Mouse (Mus musculus) left cerebral cortex, adult 2 months (tissue): ENCODE results near the gene Scrn3. TPM values are rescaled to one million over a fixed set of nuclear protein-coding genes. Genes with fewer than 3 reads are reported as not detected.

Experiments used
- DNase-seq, 2 experiments: peaks; one replicate each; pipeline ENCODE4 v3.0.0; 2021 to 2022; ENCODE audit warnings: low spot score in 2 of 2, mixed read lengths in 1 of 2; ENCODE audit errors: extremely low spot score in 1 of 2
- H3K27ac ChIP-seq: fragments of 200-600 bp; 2 replicates; pipeline ENCODE4 v1.8.1; 2022
- H3K4me3 ChIP-seq: fragments of 200-600 bp; 2 replicates; pipeline ENCODE4 v1.8.1; 2022
- CTCF ChIP-seq: fragments of 200-600 bp; IDR thresholded peaks from 2 replicates; pipeline ENCODE4 v1.8.1; 2022; ENCODE audit warnings: antibody characterized with exemption, mild to moderate bottlenecking, moderate library complexity
- intact Hi-C: fragments of 180-260 bp; cut with DNase I; formaldehyde crosslinking; loops from one replicate; pipeline ENCODE4 v1.15.1; 2025
- long read RNA-seq, 2 experiments: library from polyadenylated mRNA; stranded (forward); transcript quantifications; one replicate each; pipeline ENCODE4 v2.0.0; 2021; ENCODE audit warnings: borderline mapping rate in 2 of 2
- total RNA-seq, 2 experiments: library from RNA; stranded (reverse); gene quantifications; 2 replicates each; pipeline ENCODE4 v1.2.3; 2021

Gene Scrn3
- 10 to 100 TPM; 17.8 to 19.5 TPM for total RNA-seq
- long read RNA-seq, experiment 1, transcript Scrn3-201 (8 exons, 3,309 nt): major isoform, 18 of 27 reads
- long read RNA-seq, experiment 1, partial matches to known transcripts: 2 of 27 reads
- long read RNA-seq, experiment 1, other reads (novel, unspliced or antisense): 4 of 27 reads
- long read RNA-seq, experiment 2, partial matches to known transcripts: 2 of 11 reads
- long read RNA-seq, experiment 2, other reads (novel, unspliced or antisense): 3 of 11 reads

DNA sequence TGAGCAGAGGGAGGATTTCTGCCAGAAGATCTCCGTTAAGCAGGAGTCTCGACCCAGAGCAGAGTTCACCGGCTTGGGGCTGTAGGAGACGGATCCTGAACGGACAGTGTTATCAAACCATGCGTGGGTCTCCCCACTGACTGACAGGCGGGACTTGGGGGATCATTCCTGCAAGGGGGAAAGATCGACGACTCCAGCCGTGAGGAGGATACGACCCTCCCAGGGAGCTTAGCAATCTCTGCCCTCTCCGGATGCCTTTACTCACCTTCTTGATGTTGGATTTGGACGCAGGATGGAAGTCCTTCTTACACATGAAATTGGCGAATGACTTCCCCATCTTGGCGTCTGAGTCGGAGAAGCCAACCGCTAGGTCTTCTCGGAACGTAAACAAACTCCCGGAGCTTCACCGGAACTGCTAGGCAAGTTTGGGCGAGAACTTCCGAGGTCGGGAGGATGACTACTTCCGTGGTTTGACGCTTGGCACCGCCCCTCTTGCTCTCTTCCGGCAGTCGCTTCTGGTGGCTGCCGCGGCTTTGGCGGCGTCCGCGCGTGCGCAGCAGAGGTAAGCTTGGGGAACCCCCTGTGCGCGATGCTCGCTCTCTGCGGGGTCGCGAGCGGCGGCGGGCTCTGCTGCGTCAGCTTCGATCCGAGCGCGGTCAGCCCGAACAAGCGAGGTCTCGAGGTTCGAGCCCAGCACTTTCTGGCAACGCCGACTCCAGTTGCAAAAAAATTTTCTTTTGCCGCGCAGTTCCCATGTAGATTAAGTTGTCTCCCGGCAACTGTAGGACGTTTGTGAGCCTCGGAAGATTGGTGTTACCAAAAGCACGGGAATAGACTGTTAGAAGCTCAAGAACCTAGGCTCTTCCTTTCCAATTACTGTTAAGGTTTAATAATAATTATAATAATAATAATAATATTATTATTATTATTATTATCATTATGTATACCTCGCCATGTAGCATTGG is at the start of gene Scrn3, which contains the start of gene Cir1:
Gene Scrn3 (plus strand): TSS at position 450 of the 965 bp plus-strand sequence.
Gene Cir1 (minus strand): TSS at position 550 of the 965 bp plus-strand sequence.
- peak within 1 kb of the TSS; percentile 94 for H3K4me3 ChIP-seq
- TF ChIP-seq CTCF: no peak
- peak; percentile 91 to 95 for DNase-seq
- intact Hi-C loops: loop anchor here (2.0 to 5.0 kb wide), 2 partner anchors 74 to 90 kb away; partner anchors contain the start of gene Gpr155
- peak within 1 kb of the TSS; percentile 94 for H3K27ac ChIP-seq

DNA sequence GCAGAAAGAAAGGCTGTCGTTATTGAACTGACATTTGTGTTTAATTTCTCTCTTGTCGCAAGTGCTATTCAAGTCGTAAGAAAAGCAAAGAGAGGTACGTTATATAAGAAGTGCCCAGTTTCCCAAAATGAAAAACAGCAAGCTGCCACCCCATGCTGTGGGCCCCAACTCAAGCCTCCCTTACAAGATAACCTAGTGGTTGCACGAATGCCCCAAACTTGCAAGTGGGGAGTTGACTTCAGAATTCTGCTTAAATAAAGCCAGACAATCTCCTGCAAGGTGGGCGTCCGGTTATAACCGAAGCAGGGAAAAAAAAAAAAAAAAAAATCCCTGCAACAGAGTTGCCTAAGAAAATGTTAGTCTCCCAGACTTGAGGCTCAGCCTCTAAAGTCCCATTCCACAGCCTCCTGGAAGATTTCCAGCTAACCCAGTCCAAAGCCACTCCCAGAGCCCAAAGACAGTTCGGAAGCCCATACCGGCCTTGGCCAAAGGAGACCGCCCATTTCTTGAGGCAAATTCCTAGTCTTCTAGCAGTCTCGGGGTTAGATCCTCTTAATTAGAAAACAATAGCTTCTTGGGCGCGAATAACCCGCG is 49.1 kb upstream of the Scrn3 start:
- intact Hi-C loops: no loop called here
- H3K27ac ChIP-seq: no peak overlapping the region
- DNase-seq: no peak
- TF ChIP-seq CTCF: no peak
- no peak overlapping the region for H3K4me3 ChIP-seq

DNA sequence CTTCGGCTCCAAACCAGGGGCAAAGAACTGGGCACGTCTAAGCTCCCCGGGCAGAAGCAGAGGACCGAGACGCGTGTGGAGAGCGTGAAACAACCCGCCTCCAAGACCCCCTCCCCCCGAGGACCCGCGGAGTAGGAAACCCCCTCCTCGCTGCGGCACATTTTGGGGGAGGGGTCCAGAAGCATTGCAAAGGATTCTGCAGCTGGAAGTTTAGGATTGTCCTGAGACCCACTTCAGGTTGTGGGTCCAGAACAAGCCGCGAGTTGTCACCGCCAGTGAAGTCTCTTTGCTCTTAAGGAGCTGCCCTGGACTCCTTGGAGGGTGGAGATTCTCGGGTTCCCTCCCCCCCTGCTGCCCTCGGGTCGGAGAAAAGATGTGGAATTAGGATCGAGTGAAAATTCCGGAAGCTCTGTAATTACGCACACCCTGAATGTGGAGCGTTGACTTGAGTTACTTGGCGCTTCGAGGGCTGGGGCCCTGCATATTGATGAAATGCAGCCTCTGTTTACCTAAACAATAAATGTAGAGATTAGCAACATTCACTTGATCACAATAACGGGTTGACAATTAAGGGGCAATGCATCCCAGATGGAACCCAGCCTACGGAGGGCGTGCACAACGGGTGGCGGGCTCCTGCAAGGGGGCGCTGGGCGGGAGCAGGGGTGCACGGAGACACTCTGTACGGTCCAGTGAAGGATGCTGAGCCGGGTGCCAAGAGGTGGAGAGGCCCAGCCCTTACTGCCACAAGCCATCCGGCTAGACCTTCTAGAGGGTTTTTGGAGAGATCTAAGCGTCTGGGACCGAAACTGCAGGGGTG is 48.4 kb upstream of the Scrn3 start:
- DNase-seq: no peak
- Histone ChIP-seq H3K4me3 (no peak overlapping the region), H3K27ac (no peak overlapping the region)
- no peak for TF ChIP-seq CTCF
- intact Hi-C loops: no loop called here

DNA sequence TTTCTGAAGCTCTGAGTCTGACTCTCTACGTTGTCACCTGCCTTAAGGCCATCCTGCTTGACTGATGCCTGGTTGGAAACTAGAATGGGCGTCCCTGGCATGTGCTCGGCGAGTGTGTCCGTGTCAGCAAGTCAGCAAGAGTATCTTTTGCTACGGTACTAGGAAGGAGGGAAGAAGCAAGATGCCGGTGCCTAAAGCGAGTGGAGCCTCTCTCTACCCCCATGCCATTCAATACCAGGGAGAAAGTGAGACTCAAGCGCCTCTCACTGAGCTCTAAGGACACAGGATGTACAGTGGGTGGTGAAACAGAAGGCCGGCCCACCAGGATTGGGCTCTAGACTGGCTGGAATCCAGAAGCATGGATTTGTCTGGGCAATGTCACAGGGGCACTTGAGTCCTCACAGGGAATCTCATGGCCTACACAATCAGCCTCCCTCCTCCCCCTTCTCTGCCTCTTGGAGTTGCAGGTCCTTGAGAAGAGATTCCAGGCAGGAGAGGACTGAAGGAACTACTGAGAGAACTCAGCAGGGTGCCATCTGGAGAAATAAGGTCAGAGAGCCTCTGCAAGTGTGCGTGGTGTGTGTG is 47.7 kb upstream of the Scrn3 start:
- H3K4me3 ChIP-seq: no peak overlapping the region
- DNase-seq: no peak
- intact Hi-C loops: no loop called here
- H3K27ac ChIP-seq: no peak overlapping the region
- no peak for TF ChIP-seq CTCF

DNA sequence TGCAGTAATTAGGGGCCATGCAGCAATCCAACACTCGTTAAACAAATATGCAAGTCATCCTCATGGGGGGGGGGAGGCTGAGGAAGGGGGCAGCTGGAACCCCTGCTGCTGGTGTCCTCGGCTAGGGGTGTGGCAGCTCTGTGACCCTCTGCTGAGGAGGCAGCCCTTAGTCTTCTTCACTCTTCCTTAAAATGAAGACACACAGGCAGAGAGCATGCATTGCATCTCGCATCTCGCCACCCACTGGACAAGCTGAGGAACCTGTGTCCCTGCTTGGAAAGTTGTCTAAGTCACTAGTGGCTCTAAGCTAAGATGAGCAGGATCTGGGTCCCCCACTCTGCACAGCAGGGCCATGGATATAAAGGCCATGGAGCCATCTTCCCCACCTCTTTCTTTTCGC is 46.4 kb upstream of the Scrn3 start:
- intact Hi-C loops: no loop called here
- Histone ChIP-seq H3K27ac (no peak overlapping the region), H3K4me3 (no peak overlapping the region)
- DNase-seq: no peak
- peak; percentile 7; the same call in 1 of the 2 replicates for TF ChIP-seq CTCF

DNA sequence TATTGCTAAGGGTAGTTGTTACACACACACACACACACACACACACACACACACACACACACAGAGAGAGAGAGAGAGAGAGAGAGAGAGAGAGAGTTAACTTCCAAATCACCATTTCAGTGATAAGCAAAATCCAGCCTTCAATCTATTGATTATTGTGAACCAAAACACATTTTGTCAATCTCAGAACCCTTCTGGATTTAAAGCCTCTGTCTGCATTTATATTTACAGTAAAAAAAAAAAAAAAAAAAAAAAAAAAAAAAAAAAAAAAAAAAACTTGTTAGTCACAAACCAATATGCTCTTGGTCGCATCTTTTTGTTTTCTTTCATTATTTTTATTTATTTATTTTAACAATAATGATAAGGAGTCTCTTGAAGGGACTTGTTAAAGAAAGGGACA is 45.8 kb upstream of the Scrn3 start:
- no peak for DNase-seq
- intact Hi-C loops: no loop called here
- no peak overlapping the region for H3K27ac ChIP-seq
- TF ChIP-seq CTCF: no peak
- no peak overlapping the region for H3K4me3 ChIP-seq

DNA sequence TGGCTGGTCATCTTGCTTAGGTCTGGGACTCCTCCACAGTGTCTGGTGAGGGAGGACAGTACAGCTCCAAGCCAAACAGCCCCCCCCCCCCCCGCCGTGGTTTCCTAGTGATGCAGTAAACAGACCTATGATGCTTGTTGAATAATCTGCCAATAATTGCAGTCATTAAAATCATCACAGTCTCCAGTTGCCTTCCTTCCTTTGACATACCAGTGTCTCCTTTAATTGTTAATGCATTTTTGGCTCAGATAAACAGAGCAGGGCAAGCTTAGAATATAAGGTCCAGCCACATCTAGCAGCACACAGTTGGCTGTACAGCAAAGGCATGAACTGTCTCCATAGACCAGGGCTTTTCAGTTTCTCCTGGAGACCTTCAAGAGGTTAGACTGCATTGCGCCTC is 45.2 kb upstream of the Scrn3 start:
- intact Hi-C loops: no loop called here
- no peak overlapping the region for H3K27ac ChIP-seq
- H3K4me3 ChIP-seq: no peak overlapping the region
- DNase-seq: no peak
- no peak for TF ChIP-seq CTCF

DNA sequence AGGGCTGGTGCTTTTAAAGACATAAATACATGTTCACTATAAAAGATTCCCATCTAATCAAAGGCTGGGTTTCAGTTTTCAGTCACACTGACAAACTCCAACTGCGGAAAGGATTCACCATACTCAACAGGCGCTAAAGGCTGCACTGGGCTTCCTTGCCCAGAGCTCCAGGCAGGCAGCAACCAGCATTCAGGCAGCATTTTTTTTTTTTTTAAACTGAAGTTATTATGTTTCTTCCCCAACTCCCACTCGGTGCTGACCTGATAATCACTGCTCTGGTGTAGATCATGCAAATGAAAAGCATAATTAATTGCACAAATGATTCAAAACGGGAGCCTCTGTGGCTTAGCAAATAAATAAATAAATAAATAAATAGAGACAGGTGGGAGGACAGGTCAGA is 44.6 kb upstream of the Scrn3 start:
- Histone ChIP-seq H3K4me3 (no peak overlapping the region), H3K27ac (no peak overlapping the region)
- no peak for DNase-seq
- intact Hi-C loops: no loop called here
- TF ChIP-seq CTCF: no peak

DNA sequence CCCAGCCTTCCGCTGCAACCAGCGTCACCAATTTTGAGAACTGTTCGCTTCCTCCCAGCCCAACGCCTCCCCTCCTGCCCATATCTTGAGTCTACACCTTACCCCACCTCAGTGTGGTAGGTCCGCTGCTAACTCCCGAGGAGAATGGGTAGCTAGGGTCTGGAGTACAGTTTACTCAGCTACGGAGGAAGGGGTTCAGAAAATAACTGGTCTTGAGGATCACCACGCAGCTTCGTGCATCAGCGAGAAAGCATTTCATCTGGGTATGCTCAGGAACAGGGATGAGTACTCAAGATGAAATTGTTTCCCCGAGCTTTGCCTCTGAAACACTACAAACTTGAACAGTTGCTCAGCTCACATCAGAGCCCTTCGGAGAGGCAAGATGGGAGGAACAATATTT is 44.1 kb upstream of the Scrn3 start:
- Histone ChIP-seq H3K4me3 (no peak overlapping the region), H3K27ac (no peak overlapping the region)
- DNase-seq: no peak
- TF ChIP-seq CTCF: no peak
- intact Hi-C loops: no loop called here

DNA sequence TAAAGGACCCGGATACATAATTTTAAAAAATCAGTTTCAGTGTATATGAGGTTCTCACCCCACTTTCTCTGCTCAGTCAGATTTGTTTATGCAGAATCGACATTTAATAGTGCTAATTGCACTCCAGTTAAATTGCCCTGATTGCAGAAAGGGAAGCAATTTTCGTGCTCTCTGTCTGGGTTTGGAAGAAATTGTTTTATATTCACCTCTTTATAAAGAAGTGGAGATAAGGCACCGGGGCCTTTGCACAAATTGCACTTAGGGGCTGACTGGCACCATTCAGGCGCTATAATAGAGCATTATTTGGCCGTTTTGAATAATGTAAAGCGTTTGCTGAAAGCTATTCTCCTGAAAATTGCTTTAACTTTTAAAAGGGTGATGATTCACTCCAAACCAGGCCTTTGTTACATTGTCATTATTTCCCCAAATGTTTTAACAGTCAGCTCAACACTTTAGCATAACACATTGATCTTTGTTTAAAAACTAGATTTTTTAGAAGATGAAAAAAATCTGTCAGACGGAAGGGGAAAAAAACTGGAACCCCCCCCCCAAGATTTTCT is 43.5 kb upstream of the Scrn3 start:
- no peak for DNase-seq
- intact Hi-C loops: no loop called here
- TF ChIP-seq CTCF: no peak

DNA sequence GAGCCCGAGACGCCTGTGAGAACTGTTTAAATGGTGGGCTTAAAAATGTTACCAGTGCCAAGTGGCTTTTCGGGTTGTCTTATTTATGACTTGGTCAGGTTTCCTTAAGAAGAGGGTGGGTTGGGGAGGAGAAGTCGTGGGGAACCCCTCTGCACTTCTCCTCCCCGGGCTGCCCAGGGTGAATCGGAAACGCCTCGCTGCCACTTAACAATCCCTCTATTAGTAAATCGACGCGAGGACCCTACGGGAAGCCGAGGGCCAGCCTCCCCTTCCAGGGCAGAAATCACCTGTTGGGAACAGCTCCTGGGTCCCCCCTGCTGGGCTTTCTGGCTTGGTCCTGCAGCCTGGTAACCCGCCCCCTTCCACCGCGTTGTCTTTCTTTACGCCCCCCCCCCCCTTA is 42.7 kb upstream of the Scrn3 start:
- no peak overlapping the region for H3K4me3 ChIP-seq
- TF ChIP-seq CTCF: no peak
- intact Hi-C loops: loop anchor here (2.0 to 10.0 kb wide), 5 partner anchors 57 to 1865 kb away; partner anchors contain the start of genes Evx2, Hoxd10 and Hoxd9
- no peak for DNase-seq
- H3K27ac ChIP-seq: no peak overlapping the region

More for the DNA sequence above, 43.5 kb upstream of the Scrn3 start:
- H3K4me3 ChIP-seq: no peak overlapping the region
- no peak overlapping the region for H3K27ac ChIP-seq
